Mouse (Mus musculus): ENCODE results near the gene Ina.
"Not testable (repeated sequence)": the region's sequence is repeated elsewhere in the genome, so short reads cannot be mapped to it uniquely, and the experiment has no call there.

Gene Ina

DNA sequence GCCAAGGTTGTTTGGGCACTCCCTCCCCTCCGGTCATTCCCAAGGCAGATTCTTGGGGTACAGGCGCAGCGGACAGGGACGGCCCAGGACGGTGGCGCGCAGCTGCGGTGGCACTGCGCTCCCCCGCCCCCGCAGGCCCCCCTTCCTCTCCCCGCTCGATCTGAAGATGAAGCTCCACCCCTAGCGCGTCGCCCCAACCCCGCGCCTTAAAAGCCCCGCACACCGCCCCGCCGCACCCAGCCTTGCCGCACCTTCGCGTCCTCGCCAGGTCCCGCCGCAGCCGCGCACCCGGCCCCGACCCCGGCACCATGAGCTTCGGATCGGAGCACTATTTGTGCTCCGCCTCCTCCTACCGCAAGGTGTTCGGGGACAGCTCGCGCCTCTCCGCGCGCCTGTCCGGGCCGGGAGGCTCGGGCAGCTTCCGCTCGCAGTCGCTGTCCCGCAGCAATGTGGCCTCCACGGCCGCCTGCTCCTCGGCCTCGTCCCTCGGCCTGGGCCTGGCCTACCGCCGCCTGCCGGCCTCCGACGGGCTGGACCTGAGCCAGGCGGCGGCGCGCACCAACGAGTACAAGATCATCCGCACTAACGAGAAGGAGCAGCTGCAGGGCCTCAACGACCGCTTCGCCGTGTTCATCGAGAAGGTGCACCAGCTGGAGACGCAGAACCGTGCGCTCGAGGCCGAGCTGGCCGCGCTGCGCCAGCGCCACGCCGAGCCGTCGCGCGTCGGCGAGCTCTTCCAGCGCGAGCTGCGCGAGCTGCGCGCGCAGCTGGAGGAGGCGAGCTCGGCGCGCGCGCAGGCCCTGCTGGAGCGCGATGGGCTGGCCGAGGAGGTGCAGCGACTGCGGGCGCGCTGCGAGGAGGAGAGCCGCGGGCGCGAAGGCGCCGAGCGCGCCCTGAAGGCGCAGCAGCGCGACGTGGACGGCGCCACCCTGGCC is at the start of gene Ina, which contains the start of gene Nt5c2:
Ina (plus strand) TSS at position 252 of the 935 bp plus-strand sequence.
Nt5c2 (minus strand) TSS at position 707 of the 935 bp plus-strand sequence.
- peak; percentile 71 for DNase-seq (ENCODE audit: low spot score)

DNA sequence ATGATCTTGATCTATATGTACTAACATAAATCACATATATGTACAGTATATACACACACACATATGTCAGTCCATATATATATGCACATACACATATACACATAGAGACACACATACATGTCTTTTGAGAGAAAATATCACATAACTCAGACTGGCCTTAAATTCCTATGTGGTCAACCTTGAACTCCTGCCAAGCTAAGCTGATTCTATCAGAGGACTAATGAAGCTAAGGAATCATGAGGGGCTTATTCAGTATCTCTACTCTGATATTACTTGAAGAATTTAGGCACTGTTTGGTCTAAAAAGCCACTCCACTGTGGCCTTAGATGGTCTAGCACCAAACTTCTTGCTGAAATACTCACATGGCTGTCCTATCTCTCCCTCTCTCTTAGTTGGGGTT is 49.0 kb upstream of the Ina start:
- DNase-seq (ENCODE audit: low spot score): no peak

DNA sequence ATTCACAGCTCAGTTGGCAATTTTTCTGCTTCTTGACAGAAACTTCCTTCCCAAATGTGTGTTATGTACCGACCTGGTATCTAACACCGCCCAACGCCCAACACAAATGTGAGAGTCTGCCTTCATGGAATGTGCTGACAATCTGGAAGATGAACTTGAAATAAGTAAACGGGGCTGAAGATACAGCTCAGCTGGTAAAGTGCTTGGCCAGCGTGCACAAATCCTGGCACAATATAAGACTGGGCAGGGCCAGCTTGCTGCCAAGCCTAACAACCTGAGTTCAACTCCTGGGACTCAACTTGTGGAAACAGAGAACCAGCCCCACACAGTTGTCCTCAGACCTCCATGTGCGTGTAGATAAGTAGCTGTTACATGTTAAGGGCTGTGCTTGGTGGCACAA is 48.2 kb upstream of the Ina start:
- no peak for DNase-seq (ENCODE audit: low spot score)

DNA sequence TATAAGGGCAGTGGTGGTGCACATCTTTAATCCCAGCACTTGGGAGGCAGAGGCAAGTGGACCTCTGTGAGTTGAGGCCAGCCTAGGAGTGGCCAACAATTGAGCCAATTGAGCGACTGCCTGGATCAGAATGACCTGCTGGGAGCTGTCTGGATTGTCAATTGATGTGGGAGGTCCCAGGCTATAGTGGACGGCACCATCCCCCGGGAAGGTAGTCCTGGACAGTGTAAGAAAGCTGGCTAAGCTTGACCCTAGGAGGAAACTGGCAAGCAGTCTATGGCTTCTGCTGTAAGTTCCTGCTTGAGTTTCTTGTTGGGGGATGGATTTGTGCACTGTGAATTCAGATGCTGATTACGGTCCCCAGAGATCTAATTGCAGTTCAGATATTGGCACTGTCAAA is 46.6 kb upstream of the Ina start:
- DNase-seq (ENCODE audit: low spot score): no peak

DNA sequence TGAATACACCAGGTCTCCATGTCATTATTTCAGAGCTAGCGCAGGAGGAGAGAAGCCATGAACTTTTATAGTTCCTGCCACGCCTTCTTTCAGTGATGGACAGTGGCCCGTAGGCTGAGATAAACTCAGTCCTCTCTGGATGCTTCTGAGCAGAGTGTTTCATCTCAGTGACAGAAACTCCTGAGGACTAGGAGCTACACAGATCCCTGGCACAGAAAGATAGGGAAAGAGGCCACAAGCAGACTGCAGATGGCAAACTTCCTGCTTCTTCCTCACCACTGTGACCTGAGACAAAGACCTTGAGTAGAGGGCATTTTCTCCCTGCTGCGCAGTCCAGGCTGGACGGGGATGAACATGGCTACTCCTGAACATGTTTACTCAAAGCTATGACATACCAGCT is 45.7 kb upstream of the Ina start:
- DNase-seq (ENCODE audit: low spot score): no peak

DNA sequence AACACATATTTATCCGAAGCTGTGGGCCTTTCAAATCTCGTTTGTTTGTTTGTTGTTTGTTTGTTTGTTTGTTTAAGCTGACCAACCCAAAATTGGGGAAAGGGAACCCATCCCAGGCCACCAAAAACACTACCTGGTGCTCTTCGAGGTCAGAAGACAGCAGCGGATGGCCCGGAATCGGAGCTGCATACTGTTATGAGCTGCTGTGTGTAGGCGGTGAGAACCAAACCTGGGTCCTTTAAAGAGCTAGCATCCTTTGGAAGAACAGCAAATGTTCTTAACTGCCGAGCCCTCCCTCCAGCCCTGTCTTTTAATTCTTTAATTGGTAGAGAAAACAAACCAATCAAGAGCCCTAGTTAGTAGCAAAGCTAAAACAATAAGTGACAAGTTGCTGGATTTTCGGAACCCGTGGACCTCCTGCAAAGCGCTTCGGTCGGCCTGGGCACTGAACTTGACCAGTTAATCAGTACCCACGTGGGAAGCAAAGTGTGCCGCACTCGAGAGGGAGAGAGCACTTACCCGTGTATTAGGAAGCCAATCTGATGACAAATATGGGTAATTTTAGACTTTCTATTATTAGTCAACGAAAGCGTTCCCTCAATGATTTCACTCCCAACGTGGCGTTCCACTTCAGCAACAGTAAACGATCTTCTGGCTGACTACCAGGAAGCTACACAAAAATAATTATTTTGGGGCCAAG is 45.1 kb upstream of the Ina start:
- no peak for DNase-seq (ENCODE audit: low spot score)

DNA sequence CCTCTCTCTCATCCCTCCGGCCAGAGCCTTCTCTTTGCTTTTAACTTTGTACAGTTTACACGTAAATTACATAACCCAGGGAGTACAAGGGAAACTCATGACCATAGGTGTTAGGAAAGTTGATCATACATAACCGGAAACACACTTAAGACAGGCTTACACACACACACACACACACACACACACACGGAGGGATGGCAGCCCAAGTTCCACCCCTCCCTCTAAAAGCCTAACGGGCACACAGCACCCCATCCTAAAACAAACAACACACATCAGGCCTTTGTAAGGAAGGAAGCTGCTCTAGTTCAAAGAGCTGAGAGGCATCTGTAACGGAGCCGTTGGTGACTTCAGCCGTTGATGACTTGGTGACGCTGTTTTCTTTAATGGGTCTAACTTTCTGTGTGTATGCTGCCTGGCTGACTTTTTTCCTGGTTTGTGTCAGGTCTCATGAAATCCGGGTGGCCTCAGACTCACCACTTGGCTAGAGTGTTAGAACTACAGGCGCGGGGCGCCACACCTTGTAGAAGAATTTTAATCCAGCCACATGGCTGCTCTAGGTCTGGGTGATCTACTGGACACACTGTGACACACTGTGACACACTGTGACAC is 44.3 kb upstream of the Ina start:
- DNase-seq (ENCODE audit: low spot score): no peak

DNA sequence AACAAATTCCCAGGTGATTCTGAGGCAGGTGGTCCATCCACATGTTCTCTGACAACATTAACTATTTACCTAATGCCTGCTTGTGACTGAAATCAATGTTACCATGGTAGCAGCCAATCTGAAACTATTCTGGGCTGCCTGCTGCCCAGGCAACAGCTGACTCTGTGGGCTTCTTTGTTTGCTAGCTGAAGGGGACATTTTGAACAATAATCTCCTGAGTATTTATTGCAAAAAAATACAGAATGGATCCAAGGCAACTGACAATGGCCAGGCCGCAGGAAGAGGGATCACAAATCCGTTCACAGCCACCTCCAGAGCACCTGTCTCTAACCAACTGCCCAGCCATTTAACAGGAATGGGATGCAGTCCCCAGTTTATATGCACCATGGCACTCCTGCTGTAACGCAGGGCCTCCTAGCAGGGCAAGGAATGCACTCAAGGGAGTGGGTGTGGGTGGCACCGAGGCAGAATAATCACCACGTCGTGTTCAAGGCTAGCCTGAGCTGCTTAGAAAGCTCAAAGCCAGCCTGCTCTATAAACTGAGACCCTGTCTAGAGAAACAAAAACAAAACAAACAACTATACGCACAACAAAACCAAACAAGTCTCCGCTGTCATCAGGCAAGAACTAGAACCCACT is 43.3 kb upstream of the Ina start:
- peak; percentile 66 for DNase-seq (ENCODE audit: low spot score)

DNA sequence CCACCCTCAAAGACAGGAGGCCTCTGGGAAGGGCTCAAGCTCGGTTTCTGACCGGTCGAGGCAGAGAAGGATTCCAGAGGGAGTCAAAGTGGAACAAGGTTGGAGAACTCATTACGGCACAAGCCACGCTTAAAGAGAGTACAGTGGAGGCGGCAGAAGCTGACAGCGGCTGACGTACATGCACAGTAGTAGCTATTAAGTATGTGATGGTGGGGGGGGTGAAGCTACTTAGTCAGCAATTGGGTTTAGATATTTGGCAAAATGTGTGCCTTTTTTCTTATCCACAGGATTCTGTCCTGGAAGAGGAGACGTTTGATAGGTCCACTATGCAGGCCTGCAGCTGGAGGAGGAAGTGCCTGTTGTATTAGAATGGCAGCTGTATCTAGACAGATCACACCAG is 42.8 kb upstream of the Ina start:
- no peak for DNase-seq (ENCODE audit: low spot score)

DNA sequence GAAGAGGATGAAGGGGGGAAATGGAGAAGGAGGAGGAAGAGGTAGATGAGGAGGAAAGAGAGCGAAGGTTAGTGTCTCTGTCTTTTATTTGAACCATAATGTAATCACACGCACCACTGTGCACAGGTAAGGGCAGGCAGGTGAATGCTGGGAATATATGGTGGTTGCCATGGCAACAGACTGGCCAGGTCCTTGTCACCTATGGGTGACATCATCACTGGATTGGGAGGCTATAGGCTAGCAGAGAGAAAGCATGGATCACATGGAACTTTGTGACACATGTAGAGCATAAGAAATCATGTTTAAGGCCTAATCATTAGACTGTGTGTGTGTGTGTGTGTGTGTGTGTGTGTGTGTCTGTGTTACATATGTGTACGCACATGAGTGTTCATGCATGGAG is 42.3 kb upstream of the Ina start:
- DNase-seq (ENCODE audit: low spot score): no peak

DNA sequence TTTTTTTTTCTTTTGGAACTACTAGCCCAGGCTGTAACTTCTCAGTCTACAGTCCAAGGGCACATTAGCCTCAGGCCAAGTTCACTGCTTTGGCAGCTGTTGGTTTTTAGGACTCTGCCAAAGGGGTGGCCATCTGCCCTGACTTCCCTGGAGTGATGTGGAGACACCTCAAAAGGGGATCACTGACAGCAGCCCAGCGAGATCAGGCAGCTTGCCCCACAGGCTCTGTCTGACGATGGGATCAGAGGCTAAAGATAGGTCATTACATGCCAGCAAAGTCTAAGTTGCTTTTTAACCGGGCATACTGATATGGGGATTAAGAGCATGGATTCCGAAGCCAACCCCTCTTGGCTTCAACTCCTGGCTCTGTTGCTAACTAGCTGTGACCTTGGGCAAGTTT is 38.9 kb upstream of the Ina start:
- no peak for DNase-seq (ENCODE audit: low spot score)

DNA sequence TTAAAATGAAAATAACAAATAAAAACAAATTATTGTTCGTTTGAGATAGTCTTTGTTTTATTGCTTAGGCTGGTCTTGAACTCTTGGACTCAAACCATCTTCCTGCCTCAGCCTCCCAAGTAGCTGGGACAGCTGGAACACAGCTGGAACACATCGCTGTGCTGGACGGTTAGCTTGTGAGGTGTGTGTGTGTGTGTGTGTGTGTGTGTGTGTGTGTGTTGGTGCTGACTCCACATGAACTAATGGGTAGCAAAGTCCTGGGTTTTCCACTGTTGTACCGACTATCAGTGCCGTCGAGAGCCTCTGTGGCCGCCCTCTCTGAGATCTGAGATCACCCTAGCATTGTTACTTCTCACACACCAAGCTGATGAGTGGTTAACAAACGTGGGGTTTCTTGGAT is 38.5 kb upstream of the Ina start:
- DNase-seq (ENCODE audit: low spot score): no peak

DNA sequence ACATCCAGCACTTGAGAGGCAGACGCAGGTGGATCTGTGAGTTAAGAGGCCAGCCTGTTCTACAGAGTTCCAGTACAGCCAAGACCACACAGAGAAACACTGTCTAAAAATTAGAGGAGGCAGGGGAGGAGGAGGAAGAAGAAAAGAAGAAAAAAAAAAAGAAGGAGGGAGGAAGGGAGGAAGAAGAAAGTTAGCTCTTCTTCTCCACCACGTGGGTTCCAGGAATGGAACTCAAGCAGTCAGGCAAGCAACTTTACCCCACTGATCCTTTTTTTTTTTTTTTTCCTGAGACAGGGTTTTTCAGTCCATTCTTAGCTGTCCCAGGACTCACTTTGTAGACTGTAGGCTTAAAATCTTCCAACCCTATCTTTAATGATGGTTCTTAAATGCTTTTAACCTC is 37.8 kb upstream of the Ina start:
- DNase-seq (ENCODE audit: low spot score): no peak

DNA sequence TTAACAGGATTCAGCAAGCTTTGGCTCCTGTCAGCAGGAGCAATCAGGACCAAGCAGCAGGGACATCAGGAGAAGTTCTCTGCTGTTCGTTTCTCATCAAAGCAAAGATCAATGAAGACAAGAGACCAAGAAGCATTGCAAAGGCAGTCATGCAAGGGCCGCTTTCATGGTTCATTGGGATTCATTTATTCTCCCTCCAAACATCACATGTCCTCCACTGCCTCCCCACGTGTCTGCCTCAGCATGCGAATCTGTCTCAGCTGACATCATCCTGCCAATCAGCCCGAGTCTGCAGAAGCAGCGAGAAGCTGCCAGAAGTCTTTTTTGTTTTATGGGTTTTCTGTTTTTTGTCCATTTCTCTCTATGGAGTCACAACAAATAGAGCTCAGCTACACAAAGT is 37.0 kb upstream of the Ina start:
- DNase-seq (ENCODE audit: low spot score): peak; percentile 78

DNA sequence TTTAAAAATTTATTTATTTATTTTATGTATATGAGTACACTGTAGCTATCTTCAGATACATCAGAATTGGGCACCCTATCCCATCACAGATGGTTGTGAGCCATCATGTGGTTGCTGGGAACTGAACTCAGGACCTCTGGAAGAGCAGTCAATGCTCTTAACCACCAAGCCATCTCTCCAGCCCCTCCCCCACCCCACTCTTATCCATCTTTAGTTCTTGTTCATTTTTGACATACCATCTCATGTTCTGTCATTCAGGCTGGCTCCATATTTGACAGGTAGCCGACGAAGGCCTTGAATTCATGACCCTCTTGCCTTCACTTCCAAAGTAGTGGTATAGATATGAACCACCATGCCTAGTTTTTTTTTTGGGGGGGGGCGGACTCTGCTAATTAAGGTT is 36.4 kb upstream of the Ina start:
- not testable (repeated sequence) for DNase-seq (ENCODE audit: low spot score)

DNA sequence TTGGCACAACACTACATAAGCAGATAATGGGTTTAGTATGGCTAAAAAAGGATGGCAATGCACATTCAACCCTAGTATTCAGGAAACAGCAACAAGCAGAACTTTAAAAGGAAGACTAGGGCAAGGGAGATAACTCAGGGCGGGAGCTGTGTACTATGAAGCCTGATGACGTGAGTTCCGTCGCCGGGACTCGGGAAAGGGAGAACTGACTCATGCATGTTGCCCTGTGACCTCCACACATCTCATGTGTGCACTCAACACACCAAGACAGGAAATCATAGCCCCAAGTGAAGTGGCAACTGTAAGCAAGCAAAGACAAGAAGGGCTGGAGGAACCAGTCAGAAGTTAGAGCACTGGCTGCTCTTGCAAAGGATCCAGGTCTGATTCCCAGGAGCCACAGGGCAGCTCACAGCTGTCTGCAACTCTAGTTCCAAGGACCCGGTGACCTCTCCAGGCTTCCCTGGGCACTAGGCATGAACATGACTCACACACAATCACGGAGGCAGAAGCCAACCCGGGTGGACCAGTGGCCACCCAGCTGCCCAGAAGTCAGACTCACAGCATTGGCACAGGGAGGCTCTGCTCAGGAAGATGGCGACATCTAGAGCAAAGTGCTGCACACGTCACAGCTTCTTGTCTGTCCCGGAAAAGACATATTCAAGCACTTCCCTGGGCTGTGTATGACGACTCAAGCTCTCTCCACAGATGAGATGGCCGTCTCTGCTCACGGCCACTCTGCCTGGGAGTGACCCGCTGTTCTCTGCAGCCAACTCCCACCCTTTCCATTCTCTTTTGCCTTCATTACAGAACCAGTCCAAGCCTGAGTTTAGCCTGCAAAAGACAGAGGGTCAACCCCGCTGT is 35.3 kb upstream of the Ina start:
- DNase-seq (ENCODE audit: low spot score): no peak

DNA sequence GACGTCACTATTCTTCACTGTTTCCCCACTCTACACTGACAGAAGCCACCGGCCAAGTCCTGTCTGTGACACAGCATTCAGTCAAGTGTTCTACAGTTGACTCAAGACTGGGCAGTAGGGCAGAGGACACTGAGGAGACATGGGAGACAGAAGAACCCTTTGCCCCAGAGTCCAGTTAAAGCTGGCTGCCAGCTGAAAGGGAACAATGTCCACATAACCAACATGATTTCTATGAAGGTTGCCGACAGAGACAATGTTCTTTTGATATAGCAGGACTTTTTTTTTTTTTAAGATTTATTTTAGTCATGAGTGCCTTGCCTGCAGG is 34.8 kb upstream of the Ina start:
- no peak for DNase-seq (ENCODE audit: low spot score)

DNA sequence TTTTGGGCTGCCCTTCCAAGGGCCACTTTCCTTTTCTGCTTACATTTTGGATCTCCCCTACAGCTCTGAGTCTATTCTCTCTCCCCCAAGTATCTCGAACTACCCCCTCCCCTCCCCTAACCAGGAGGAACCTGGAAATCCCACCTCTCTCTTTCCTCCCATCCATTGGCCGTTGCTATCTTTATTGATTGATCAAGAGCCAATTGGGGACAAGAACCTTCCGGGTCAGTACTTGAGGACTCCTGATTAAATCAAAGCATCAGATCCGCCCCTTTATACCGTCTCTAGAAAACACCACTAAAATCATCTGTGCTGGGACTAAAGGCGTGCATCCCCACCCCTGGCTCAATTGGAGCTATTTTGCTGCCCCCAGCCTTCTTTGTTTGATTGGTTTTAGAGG is 33.0 kb upstream of the Ina start:
- no peak for DNase-seq (ENCODE audit: low spot score)

DNA sequence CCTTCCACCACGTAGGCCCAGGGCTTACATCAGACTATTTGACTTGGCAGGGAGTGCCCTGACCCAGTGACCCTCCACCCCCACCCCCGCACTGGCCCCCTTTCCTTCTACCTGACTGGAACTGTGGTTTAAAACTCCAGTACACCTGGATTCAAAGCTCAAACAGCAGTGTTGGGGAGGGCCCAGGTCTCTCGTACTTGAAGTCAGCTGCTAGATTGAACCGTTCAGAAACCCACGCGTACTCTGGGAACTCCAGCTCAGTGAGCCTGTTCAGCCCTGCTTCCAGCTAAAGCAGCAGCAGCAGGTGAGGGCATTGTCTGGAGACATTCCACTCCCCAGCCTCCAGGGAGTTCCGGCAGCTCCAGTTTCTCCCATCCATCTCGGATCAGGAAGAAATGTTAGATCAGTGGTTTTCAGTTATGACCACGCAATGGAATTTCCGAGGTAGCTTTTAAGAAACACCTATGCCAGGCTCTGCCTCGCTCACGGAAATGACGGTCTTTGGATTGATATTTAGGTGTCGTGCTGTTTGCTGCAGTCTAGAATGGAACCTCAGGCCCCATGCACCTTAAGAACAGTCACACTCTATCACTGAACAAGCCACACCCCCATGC is 31.0 kb upstream of the Ina start:
- DNase-seq (ENCODE audit: low spot score): no peak

DNA sequence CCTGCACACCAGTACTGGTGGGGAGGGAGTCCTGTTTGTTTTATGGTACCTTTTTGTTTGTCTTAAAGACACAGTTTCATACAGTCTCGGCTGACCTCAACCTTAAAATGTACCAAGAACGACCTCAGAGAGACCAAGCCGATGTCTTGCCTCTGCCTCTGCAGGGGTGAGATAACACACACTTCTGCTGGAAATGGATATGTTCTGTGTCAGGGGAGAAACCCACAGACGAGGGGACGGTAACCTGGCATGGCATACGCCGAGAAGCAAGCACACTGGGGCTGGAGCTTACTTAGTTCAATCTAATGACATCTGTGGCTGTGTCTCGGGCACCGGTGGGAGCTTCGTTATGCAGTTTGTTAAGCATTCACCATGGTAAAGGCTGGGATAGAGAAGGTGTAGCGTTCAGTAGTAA is 30.5 kb upstream of the Ina start:
- no peak for DNase-seq (ENCODE audit: low spot score)

Measured in retina, embryonic 14.5 days (tissue).